Mouse (Mus musculus) heart, postnatal 0 days (tissue): ENCODE measurements around the gene Wdr83.

Source experiments
- CTCF ChIP-seq: IDR thresholded peaks from 2 replicates; pipeline ENCODE4 v1.5.1; 2016; ENCODE audit warnings: antibody characterized with exemption, control low read depth, low read depth
- EP300 ChIP-seq: IDR thresholded peaks from 2 replicates; pipeline ENCODE4 v1.6.1; 2016; ENCODE audit warnings: antibody characterized with exemption, low read depth

DNA sequence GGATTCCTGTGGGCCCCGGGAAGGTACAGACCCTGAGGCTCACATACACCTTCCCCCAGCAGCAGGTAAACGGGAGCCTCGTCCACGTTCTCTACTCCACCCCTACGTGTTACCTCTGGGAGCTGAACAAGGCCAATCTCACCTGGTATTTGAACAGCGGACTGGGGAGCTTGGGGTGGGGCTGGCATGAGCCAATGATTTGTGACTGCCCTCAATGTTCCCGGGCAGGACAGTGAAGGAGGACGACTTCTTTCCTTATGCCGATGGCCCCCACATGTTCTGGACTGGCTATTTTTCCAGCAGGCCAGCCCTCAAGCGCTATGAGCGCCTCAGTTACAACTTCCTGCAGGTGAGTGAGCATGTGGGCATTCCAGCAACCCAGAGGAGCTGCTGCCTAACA lies 9.8 kb upstream of the Wdr83 start:
- TF ChIP-seq EP300 (no peak), CTCF (no peak)
